Mouse (Mus musculus) testis, adult 2 months (tissue): ENCODE data around the gene Wdr82. TPM values are rescaled to one million over a fixed set of nuclear protein-coding genes. Genes with fewer than 3 reads are reported as not detected.

Source experiments
- H3K27ac ChIP-seq: fragments of 200-500 bp; 2 replicates; pipeline ENCODE4 v1.5.1; 2012; ENCODE audit warnings: low read depth, low read length; ENCODE audit not compliant: control insufficient read depth, insufficient read depth
- H3K27me3 ChIP-seq: fragments of 200-500 bp; 2 replicates; pipeline ENCODE4 v1.6.1; 2012; ENCODE audit warnings: mild to moderate bottlenecking, low read length, moderate library complexity; ENCODE audit not compliant: control insufficient read depth, insufficient read depth
- H3K36me3 ChIP-seq: fragments of 200-500 bp; 2 replicates; pipeline ENCODE4 v1.6.1; 2012; ENCODE audit warnings: mild to moderate bottlenecking, low read length; ENCODE audit not compliant: control insufficient read depth, insufficient read depth
- H3K4me1 ChIP-seq: fragments of 200-500 bp; 2 replicates; pipeline ENCODE4 v1.6.1; 2012; ENCODE audit warnings: low read length; ENCODE audit not compliant: control insufficient read depth, insufficient read depth
- H3K4me3 ChIP-seq: fragments of 200-500 bp; 2 replicates; pipeline ENCODE4 v1.5.1; 2012; ENCODE audit warnings: low read depth, mild to moderate bottlenecking, low read length, moderate library complexity, mixed read lengths; ENCODE audit not compliant: control insufficient read depth
- CTCF ChIP-seq: fragments of 200-500 bp; IDR thresholded peaks from 2 replicates; pipeline ENCODE4 v1.5.1; 2012; ENCODE audit warnings: low read depth, mild to moderate bottlenecking, inconsistent platforms, low read length, moderate library complexity; ENCODE audit not compliant: control insufficient read depth, insufficient read depth, insufficient replicate concordance
- POLR2A ChIP-seq: fragments of 200-500 bp; IDR thresholded peaks from 2 replicates; pipeline ENCODE4 v1.6.1; 2012; ENCODE audit warnings: low read depth, mild to moderate bottlenecking, inconsistent platforms, low read length, moderate library complexity; ENCODE audit not compliant: control insufficient read depth
- polyA plus RNA-seq: library from polyadenylated mRNA; depleted of rRNA; stranded (reverse); fragments of >200 nt; gene quantifications from 2 replicates; pipeline ENCODE4 v1.2.3, GENCODE M21; 2012

Wdr82 gene
- polyA plus RNA-seq, 1 experiment = 25.2 TPM

DNA sequence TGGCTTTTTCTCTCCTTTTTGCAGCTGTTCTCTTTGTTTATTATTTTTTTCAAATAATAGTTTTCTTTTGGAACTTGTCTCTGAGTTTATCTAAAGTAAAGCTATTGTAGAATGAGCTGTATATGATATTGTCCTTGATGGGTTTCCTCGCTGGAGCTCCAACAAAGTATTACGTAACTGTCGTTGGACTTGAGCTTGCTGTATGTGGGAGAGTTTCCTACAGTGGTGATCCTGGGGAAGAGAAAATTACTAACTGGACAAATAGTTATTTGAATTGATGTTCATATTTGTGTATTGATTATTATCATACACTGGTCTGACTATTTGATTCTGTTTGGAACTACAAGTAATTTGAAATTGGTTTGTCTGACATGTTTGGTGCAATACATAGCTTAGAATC is 1.8 kb downstream of the Wdr82 start:
- no peaks in the 10 kb centered on the region for H3K27me3 ChIP-seq
- no peak overlapping the region for H3K4me3 ChIP-seq
- peaks cover 19% of the 10 kb centered on the region for H3K4me1 ChIP-seq
- H3K36me3 ChIP-seq = no peaks in the 10 kb centered on the region; the same call in 1 of the 2 replicates
- no peak overlapping the region for H3K27ac ChIP-seq
- TF ChIP-seq POLR2A = no peak
- no peak for TF ChIP-seq CTCF

DNA sequence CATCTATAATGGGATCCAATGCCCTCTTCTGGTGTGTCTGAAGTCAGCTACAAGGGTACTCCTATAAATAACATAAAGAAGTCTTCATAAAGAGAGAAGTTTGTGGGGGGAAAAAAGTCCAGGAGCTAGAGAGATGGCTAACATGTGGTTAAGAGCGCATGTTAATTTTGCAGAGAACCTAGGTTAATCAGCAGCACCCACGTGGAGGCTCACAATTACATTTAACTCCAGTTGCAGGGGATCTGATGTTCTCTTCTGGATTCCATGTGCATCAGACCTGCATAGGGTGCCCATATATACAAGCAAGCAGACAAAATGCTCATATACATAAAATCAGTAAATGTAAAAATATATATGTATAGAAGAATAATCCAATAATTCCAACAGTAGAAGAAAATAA is 2.6 kb downstream of the Wdr82 start:
- peaks cover 19% of the 10 kb centered on the region for H3K4me1 ChIP-seq
- H3K27ac ChIP-seq = no peak overlapping the region
- H3K27me3 ChIP-seq = no peaks in the 10 kb centered on the region
- no peak overlapping the region for H3K4me3 ChIP-seq
- TF ChIP-seq CTCF = no peak
- TF ChIP-seq POLR2A = no peak
- H3K36me3 ChIP-seq = no peaks in the 10 kb centered on the region; the same call in none of the 2 replicates

DNA sequence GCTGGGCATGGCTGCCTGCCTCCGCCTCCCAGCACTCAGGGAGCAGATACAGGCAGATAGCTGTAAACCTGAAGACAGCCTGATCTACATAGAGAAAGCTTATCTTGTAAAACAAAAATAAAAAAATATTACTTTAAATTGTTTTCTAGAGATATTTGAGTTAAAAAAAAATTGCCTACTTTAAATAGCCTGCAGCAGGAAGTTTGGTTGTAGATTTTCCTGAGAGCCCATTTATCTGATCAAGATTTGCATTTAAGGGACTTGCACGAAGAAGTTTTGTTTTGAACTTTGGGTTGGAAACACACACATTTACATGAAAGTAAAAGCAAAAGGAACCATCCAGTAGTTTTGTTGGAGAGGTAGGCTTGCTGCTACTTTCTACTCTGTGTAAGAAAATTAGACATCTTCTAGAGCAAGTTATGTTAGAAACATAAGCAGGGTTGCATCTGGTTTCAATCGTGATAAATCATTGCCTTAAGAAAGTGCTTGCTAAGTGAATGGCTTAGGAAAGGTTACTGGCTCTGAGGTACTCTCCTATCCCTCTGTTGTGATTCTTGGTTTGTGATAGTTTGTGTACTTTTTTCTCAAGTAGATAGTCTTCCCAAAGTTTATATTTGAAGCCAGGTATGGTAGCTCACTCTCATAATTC is 4.9 kb downstream of the Wdr82 start:
- H3K4me3 ChIP-seq = no peak overlapping the region
- no peaks in the 10 kb centered on the region for H3K27me3 ChIP-seq
- peaks cover 9% of the 10 kb centered on the region for H3K4me1 ChIP-seq
- H3K27ac ChIP-seq = no peak overlapping the region
- no peak for TF ChIP-seq CTCF
- no peak for TF ChIP-seq POLR2A
- no peaks in the 10 kb centered on the region; the same call in none of the 2 replicates for H3K36me3 ChIP-seq

DNA sequence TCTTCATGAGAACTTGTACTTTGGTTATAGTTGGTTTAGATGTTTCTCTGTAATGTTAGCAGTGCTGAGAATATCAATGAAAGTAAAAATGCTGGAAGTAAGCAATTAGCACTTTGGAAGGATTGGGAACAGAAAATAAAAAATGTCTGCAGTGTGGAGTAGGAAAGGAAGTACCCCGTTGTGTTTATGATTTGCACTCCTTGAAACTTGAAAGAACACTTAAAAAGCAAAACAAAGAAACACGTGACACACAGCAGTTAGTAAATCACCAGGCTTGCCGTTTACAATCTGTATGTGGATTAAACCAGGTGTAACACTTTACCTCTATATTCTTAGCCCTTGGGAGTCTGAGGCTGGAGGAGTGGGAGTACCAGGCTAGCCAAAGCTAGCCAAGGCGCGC is 6.0 kb downstream of the Wdr82 start:
- Histone ChIP-seq H3K36me3 (no peaks in the 10 kb centered on the region; the same call in none of the 2 replicates), H3K27ac (no peak overlapping the region), H3K4me3 (no peak overlapping the region), H3K4me1 (peaks cover 5% of the 10 kb centered on the region), H3K27me3 (no peaks in the 10 kb centered on the region)
- TF ChIP-seq POLR2A (no peak), CTCF (no peak)

DNA sequence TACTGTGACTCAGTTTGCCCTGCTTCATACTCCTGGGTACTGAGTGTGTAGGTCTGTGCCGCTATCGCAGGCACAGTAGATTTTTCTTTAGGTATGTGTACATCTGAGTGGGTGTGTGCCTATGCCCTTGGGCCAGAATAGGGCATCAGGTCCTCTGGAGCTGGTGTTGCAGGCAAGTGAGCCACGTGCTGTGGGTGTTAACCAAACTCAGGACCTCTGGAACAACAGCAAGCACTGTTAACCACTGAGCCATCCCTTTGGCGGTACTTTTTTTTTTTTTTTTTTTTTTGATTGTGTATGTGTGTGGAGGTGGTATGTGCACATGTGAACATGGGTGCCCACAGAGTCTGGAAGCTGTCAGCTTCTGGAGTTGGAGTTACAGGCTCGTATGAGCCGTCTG is 7.1 kb downstream of the Wdr82 start:
- TF ChIP-seq CTCF (no peak), POLR2A (no peak)
- Histone ChIP-seq H3K27me3 (no peaks in the 10 kb centered on the region), H3K4me3 (no peak overlapping the region), H3K4me1 (peaks cover 5% of the 10 kb centered on the region), H3K27ac (no peak overlapping the region), H3K36me3 (no peaks in the 10 kb centered on the region; the same call in none of the 2 replicates)

DNA sequence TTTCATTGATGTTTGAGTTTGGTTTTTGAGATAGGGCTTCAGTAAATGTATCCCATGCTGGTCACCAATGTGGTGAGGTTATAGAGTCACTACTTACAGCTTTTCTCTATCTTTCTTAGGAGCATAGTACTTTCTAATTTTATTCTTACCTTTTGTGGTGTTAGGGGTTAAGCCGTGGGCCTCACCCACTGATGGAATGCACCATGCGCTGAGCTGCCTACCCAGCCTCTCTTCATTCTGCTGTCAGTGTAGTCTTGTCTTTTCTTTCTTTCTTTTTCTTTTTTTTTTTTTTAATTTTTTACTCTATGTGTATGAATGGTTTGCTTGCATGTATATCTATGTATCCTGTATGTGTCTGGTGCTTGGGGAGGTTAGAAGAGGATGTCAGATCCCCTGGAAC is 8.7 kb downstream of the Wdr82 start:
- H3K27ac ChIP-seq = no peak overlapping the region
- no peak for TF ChIP-seq POLR2A
- TF ChIP-seq CTCF = no peak
- H3K4me3 ChIP-seq = no peak overlapping the region
- H3K27me3 ChIP-seq = no peaks in the 10 kb centered on the region
- no peaks in the 10 kb centered on the region for H3K4me1 ChIP-seq
- no peaks in the 10 kb centered on the region; the same call in 1 of the 2 replicates for H3K36me3 ChIP-seq

DNA sequence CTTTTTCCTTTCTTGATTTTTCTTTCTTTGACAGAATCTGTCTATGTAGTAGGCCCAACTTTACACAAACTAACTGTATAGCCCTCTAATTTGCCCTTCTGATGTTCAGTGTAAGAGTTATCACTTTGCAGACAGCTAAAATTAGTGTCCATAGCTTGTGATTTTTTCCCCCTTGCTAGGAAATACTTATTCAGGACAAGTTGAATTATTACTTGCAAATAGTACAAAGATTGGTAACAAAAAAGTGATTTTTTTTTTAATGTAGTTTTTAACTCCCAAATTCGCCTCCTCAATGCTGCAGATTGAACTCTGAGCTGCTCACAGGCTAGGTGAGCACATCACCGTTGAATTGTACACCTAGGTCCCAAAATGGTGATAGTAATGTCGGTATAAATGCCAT is 9.2 kb downstream of the Wdr82 start:
- peaks cover 1% of the 10 kb centered on the region for H3K36me3 ChIP-seq
- H3K27ac ChIP-seq = no peak overlapping the region
- H3K4me1 ChIP-seq = no peaks in the 10 kb centered on the region
- H3K27me3 ChIP-seq = no peaks in the 10 kb centered on the region
- TF ChIP-seq POLR2A = no peak
- TF ChIP-seq CTCF = no peak
- no peak overlapping the region for H3K4me3 ChIP-seq

DNA sequence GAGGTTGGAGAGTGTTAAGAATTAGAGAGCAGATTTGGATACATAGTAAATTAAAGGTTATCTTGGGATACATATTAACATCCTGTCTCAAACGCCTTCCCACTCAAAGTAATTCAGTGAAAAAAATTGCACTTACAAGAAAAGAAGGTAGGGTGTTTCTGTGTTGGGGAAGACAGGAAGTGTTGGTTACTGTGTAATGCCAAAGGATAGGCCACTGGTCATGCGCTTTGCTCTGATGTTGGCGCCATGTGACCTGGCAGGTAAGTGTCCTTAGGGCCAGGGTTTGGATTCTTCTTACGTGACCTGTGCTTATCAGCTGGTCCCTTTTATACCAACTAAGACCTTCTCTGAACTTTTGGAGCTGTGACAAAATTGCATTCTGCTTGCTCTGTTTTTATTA is 11.4 kb downstream of the Wdr82 start:
- no peaks in the 10 kb centered on the region for H3K4me1 ChIP-seq
- H3K27me3 ChIP-seq = no peaks in the 10 kb centered on the region
- H3K36me3 ChIP-seq = peaks cover 3% of the 10 kb centered on the region
- TF ChIP-seq CTCF (no peak), POLR2A (no peak)
- no peak overlapping the region for H3K27ac ChIP-seq
- H3K4me3 ChIP-seq = no peak overlapping the region
